Mouse (Mus musculus) limb, embryonic 12.5 days (tissue): ENCODE measurements around the gene Syn3. TPM values are rescaled to one million over a fixed set of nuclear protein-coding genes. Genes with fewer than 3 reads are reported as not detected.

Experiments used
- ATAC-seq: fragments of 200-750 bp; cut with Nextera tagmentation; 2 replicates; pipeline ENCODE4 v1.8.0; 2017; ENCODE audit warnings: low read depth, moderate TSS enrichment; ENCODE audit not compliant: insufficient number of reproducible peaks, insufficient read depth, low FRiP score, low TSS enrichment
- H3K27ac ChIP-seq: fragments of 300-500 bp; sonication (generic); 2 replicates; pipeline ENCODE4 v1.5.1; 2016; ENCODE audit warnings: mild to moderate bottlenecking, moderate library complexity
- H3K27me3 ChIP-seq: fragments of 300-500 bp; sonication (generic); 2 replicates; pipeline ENCODE4 v1.6.1; 2016; ENCODE audit warnings: mild to moderate bottlenecking, moderate library complexity
- H3K36me3 ChIP-seq: fragments of 300-500 bp; sonication (generic); 2 replicates; pipeline ENCODE4 v1.6.1; 2016; ENCODE audit warnings: mild to moderate bottlenecking, moderate library complexity
- H3K4me1 ChIP-seq: fragments of 300-500 bp; sonication (generic); replicated peaks from 2 replicates; pipeline ENCODE4 v1.6.1; 2016
- H3K4me2 ChIP-seq: fragments of 300-500 bp; sonication (generic); 2 replicates; pipeline ENCODE4 v1.6.1; 2016; ENCODE audit warnings: mild to moderate bottlenecking, moderate library complexity
- H3K4me3 ChIP-seq: fragments of 300-500 bp; sonication (generic); replicated peaks from 2 replicates; pipeline ENCODE4 v1.5.1; 2016; ENCODE audit warnings: mild to moderate bottlenecking
- H3K9ac ChIP-seq: fragments of 300-500 bp; sonication (generic); replicated peaks from 2 replicates; pipeline ENCODE4 v1.6.1; 2016; ENCODE audit warnings: mild to moderate bottlenecking, moderate library complexity
- H3K9me3 ChIP-seq: fragments of 300-500 bp; sonication (generic); 2 replicates; pipeline ENCODE4 v1.6.1; 2016; ENCODE audit warnings: mild to moderate bottlenecking, moderate library complexity
- WGBS: fragments of 180-500 bp; shearing (Covaris S2); methylation state at CpG from one replicate; pipeline ENCODE4 v1.1.7; 2016; 5-methylcytosine and 5-hydroxymethylcytosine counted together
- polyA plus RNA-seq: library from polyadenylated mRNA; unstranded; fragments of >200 nt; fragmentation: Nextera tagmentation; extraction: Ambion mirVana; gene quantifications from 2 replicates; pipeline ENCODE4 v1.2.1, GENCODE M21; 2016

Syn3 gene
- polyA plus RNA-seq, 1 experiment from 2014 or later = 4.1 TPM

DNA sequence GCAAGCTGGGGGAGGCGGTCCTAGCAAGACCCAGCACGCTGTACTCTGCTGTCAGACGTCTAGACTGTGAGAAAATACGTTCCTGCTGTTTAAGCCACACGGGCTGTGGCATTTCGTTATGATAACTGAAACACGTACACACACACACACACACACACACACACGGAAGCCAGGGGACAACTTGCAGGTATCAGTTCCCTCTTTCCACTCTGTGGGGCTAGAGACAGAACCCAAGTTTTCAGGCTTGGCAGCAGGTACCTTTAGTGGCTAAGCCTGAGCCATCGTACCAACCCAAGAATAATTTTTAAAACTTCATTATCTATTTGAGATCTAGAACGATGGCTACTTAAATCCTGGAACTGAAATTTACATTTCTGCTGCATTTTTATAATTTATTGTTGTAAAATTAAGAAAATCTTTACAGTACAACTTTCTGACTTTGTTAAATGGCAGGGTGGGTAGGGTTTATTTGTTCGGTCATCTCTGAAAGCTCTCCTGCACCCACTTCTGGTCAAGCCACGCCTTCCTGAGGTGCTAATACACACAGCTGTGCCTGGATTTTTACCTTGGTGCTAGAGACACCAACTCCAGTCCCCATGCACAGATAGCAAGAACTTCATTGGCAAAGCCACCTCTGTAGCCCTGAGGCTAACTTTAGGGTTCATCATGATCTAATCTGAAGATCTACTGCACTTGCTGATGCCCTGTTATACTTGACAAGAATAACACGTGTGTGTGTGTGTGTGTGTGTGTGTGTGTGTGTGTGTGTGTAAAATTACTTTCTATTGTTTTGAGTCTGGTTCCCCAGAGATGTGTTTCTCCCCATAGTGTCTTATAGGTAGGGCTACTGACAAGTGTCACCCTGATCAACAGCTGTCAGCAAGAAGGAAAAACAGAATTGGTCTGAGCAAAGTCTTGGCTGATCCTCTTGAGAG is 29.8 kb downstream of the Syn3 start:
- no peaks in the 10 kb centered on the region for H3K27me3 ChIP-seq
- no peak overlapping the region for H3K4me2 ChIP-seq
- no peaks in the 10 kb centered on the region; the same call in 1 of the 2 replicates for H3K36me3 ChIP-seq
- no peak for ATAC-seq
- no peak overlapping the region for H3K9ac ChIP-seq
- WGBS = 76% methylated on average over 13 of the region's 13 CpGs
- no peak overlapping the region for H3K27ac ChIP-seq
- H3K9me3 ChIP-seq = no peaks in the 10 kb centered on the region
- H3K4me1 ChIP-seq = no peaks in the 10 kb centered on the region
- no peak overlapping the region for H3K4me3 ChIP-seq

DNA sequence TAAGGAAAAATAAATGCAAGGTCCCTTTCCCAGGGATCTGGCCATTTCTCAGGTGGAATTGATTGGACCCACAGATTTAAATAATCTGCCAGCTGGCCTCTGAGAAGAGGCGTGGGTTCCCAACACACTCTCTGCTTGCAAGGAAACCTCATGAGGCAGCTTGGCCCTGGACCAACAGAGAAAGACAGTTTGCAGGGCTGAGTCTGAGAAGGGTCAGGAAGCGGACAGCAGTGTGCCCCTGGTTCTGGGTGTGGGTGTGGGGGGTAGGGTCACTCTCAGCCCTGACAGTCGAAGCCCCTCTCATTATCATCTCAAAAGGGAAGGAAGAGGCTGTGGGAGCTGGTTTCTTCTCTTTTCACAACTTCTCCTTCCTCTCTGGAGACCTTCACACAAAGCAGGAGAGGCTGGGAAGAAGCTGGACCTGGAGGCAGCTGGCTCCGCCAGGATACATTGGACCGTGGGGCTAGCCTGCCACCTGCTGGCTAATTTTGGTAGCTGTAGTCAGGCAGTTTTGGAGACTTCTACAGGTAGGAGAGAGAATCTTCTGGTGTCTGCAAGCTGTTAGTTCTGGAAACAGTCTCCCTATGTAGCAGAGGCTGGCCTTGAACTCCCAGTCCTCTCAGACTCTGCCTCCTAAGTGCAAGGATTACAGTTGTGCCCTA is 35.0 kb downstream of the Syn3 start:
- H3K36me3 ChIP-seq = no peaks in the 10 kb centered on the region; the same call in 1 of the 2 replicates
- peaks cover 6% of the 10 kb centered on the region for H3K4me1 ChIP-seq
- H3K4me3 ChIP-seq = no peak overlapping the region
- H3K27me3 ChIP-seq = no peaks in the 10 kb centered on the region
- no peaks in the 10 kb centered on the region for H3K9me3 ChIP-seq
- WGBS = 29% methylated on average over 5 of the region's 5 CpGs
- peak; percentile 76; the same call in 1 of the 2 replicates for ATAC-seq
- H3K27ac ChIP-seq = no peak overlapping the region
- H3K9ac ChIP-seq = no peak overlapping the region; the same call in 1 of the 2 replicates
- no peak overlapping the region for H3K4me2 ChIP-seq

DNA sequence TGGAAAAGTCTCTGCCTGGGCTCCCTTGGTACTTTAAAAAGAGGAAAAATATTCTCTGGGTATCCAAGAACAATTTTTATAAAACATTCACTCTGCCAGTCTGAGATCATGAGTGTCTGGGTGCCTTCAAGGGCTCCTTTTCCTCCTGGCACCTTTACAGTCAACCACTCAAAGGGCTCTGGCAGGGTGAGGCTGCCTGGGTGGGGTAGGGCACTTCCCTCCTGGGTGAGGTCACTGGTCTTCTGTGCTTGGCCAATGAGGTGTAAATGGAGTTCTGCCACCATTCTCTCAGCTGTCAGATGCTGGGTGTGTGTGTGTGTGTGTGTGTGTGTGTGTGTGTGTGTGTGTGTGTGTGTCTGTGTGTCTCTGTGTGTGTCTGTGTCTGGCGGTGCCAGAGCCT is 39.1 kb downstream of the Syn3 start:
- Histone ChIP-seq H3K9ac (no peak overlapping the region), H3K9me3 (no peaks in the 10 kb centered on the region), H3K27ac (no peak overlapping the region), H3K4me1 (peaks cover 11% of the 10 kb centered on the region), H3K27me3 (no peaks in the 10 kb centered on the region), H3K4me2 (no peak overlapping the region), H3K4me3 (no peak overlapping the region), H3K36me3 (no peaks in the 10 kb centered on the region)
- ATAC-seq = no peak
- 86% methylated on average over 1 of the region's 1 CpGs for WGBS

DNA sequence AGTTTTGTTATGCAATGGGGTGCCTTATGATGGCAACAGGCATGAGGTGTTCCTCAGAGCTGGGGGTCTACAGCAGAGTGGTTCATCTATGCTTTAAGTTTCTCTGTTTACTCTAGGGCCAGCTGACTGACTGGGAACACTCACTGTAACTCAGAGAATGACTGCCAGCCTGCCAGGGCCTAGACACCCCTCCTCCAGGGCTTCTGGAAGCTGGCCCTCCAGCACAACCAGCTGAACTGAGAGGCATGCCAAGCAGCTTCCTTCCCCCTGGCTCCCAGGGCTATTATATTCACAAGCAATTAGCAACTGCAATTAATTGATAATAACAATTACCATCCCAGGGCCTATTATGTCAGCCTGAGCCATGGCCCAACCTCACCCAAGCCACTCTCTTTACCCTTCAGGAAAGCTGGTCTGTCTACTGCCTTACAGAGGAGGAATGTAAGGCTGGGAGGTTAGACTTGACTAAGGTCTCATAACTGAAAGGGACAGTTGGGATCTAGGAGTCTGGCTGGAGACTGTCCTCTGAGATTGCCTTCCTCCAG is 41.0 kb downstream of the Syn3 start:
- Histone ChIP-seq H3K36me3 (no peaks in the 10 kb centered on the region), H3K9ac (no peak overlapping the region), H3K4me2 (no peak overlapping the region), H3K27me3 (no peaks in the 10 kb centered on the region), H3K4me1 (peaks cover 5% of the 10 kb centered on the region), H3K4me3 (no peak overlapping the region), H3K9me3 (no peaks in the 10 kb centered on the region), H3K27ac (no peak overlapping the region)
- ATAC-seq = no peak

DNA sequence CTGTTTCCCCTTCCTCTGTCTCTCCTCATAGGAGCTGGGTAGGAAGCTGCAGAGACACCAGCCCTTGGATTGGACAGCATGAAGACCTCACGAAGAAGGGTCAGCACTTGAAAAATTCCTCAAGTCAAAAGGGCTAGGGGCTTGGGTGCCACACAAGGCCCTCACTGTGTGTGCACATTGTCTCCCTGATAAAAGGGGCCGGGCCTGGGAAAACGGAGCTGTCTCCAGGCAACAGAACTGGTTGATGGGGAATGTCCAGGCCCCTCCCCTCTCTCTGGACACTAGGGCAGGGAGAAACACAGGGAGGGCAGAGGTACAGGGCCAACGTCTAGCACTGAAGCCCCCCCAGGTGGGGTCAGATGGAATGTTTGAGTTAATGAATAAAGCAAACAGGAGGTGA is 41.5 kb downstream of the Syn3 start:
- Histone ChIP-seq H3K4me3 (no peak overlapping the region), H3K36me3 (no peaks in the 10 kb centered on the region), H3K27me3 (no peaks in the 10 kb centered on the region), H3K4me2 (no peak overlapping the region), H3K27ac (no peak overlapping the region), H3K4me1 (peaks cover 6% of the 10 kb centered on the region), H3K9me3 (no peaks in the 10 kb centered on the region), H3K9ac (no peak overlapping the region)
- no peak for ATAC-seq
- WGBS = 47% methylated on average over 4 of the region's 4 CpGs

DNA sequence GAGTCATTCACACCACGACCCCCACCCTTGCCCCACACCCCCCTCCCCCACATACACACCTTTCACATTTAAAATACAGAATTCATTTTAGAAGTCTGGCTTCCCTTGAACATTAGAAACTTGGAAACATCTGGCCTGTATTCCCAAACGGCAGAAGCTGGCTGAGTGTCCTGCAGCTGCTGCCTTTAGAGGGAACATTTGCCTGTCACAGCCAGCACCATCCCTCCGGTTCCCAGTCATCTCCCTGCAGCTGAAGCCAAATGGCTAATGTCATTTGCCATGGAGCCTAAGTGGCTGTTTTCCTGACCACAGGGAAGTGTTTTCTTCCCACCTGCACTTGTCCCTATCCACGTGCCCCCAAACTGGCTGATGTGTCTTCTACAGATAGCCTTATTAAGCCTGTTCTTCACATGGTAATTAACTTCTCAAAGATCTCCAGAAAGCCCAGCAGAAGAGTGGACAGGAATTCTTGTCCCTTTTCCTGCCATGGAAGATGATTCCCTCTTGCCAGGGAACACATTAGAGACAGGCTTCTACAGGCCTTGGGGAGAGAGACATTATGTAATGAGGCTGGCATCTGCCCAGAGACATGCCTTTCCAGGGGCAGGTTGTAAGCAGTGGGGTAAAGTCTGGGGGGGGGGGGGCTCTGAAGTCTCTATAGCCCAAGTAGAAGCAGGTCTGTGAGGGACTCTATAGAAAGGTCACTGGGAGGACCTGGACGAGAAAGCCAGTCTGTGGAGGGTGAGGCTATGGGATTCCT is 43.2 kb downstream of the Syn3 start:
- Histone ChIP-seq H3K4me2 (no peak overlapping the region), H3K27me3 (no peaks in the 10 kb centered on the region), H3K9me3 (no peaks in the 10 kb centered on the region), H3K27ac (no peak overlapping the region), H3K4me1 (peaks cover 10% of the 10 kb centered on the region), H3K9ac (no peak overlapping the region), H3K36me3 (no peaks in the 10 kb centered on the region), H3K4me3 (no peak overlapping the region)
- WGBS = 42% methylated on average over 5 of the region's 5 CpGs
- no peak for ATAC-seq

DNA sequence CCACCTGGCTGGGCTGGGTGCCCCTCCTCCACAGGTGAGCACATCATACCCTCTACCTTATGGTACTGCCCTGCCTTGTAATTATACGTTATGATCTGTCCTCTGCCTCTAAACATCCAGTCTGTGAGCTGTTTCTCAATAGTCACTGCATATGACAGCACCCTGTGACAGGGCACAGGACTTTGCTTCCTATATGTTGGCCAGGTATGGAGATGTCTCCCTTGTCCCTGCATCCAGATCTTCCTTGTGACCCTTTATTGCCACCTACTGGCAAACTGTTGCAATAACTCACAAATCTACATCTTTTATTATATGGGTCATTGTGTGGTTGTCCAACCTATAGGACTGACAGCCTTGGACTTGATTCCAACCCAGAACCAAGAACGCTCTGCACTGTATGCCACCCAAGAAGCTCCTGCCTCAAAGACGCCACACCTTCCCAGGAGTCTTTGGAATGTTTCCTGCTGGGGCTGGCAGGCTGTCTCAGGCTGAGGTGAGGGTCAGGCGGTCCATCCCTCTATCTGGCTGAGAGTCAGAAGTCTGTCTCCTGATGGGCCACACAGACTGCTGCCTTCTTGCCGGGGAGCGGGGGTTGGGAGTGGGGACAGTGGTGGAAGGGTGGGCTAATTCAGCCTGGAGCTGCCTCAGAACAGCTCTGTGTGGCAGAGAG is 46.2 kb downstream of the Syn3 start:
- peaks cover 10% of the 10 kb centered on the region for H3K4me1 ChIP-seq
- no peaks in the 10 kb centered on the region for H3K36me3 ChIP-seq
- peak; percentile 74 for ATAC-seq
- no peak overlapping the region for H3K4me2 ChIP-seq
- H3K9ac ChIP-seq = no peak overlapping the region
- no peaks in the 10 kb centered on the region for H3K27me3 ChIP-seq
- no peaks in the 10 kb centered on the region for H3K9me3 ChIP-seq
- WGBS = 41% methylated on average over 6 of the region's 6 CpGs
- H3K4me3 ChIP-seq = no peak overlapping the region
- H3K27ac ChIP-seq = no peak overlapping the region

DNA sequence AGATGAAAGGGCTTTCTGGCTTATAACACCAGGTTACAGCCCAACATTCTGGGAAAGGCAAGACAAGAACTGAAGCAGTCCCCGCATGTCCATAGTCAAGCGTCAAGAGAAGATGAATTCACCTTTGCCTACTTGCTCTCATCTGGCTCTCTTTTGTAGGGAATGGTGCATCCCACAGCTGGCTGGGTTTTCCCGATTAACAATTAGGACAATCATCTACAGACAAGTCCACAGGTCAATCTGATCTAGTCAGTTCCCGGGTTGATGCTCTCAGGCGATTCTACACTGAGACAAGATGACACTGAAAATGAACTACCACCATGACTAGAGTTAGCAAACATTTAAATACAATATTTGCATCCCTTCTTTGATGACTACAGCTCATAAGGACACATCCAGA is 47.4 kb downstream of the Syn3 start:
- Histone ChIP-seq H3K27ac (no peak overlapping the region), H3K36me3 (no peaks in the 10 kb centered on the region), H3K4me3 (no peak overlapping the region), H3K4me2 (no peak overlapping the region), H3K27me3 (no peaks in the 10 kb centered on the region), H3K4me1 (peaks cover 5% of the 10 kb centered on the region; the same call in 1 of the 2 replicates), H3K9ac (no peak overlapping the region), H3K9me3 (no peaks in the 10 kb centered on the region)
- WGBS = 96% methylated on average over 5 of the region's 5 CpGs
- ATAC-seq = no peak

DNA sequence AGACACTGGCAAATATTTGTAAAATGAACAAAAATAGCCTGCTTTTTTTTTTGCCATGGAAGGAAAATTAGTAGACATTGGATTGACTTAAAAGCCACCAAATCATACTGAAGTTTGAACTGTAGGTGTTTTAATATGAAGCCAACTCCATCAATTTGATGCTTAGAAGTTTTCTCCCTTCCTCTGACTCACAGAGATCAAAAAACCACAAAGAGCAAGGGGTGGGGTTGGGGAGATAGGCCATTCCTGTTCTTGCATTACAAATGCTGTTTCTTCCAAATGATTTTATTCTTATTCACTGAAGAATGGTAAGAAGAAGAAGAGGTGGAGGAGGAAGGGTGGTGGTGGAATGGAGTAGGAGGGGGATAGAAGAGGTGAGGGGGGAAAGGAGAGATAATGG is 52.0 kb downstream of the Syn3 start:
- Histone ChIP-seq H3K36me3 (no peaks in the 10 kb centered on the region), H3K9ac (no peak overlapping the region), H3K4me3 (no peak overlapping the region), H3K4me1 (no peaks in the 10 kb centered on the region), H3K27me3 (no peaks in the 10 kb centered on the region), H3K27ac (no peak overlapping the region), H3K4me2 (no peak overlapping the region), H3K9me3 (no peaks in the 10 kb centered on the region)
- ATAC-seq = no peak

DNA sequence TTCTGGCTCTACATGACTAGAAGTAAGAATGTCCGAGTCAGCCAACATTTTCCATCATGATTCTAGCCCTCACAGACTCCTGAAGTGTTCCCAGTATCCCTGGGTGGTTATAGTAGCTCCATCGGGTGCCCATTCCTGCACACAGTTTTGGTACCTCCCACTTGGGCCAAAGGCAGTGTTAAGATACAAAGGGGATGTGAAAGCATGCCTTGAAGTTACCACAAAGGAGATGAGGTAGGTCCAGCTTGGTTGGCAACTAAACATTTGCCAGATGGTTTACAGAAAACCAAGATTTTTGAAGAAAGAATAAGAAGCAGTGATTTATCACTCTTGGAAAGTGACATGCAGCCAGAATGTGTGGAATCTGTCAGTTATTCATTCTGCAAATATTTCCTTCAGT is 53.5 kb downstream of the Syn3 start:
- H3K4me3 ChIP-seq = no peak overlapping the region
- no peaks in the 10 kb centered on the region for H3K4me1 ChIP-seq
- H3K4me2 ChIP-seq = no peak overlapping the region
- H3K9me3 ChIP-seq = no peaks in the 10 kb centered on the region
- H3K27ac ChIP-seq = no peak overlapping the region
- H3K9ac ChIP-seq = no peak overlapping the region
- 80% methylated on average over 2 of the region's 2 CpGs for WGBS
- no peaks in the 10 kb centered on the region for H3K36me3 ChIP-seq
- no peaks in the 10 kb centered on the region for H3K27me3 ChIP-seq
- no peak for ATAC-seq
